Mouse (Mus musculus) ES-E14 (cell line): Measurements from ENCODE around the gene Hrc. TPM values are rescaled to one million over a fixed set of nuclear protein-coding genes. Genes with fewer than 3 reads are reported as not detected.
"Not testable (repeated sequence)": the region's sequence is repeated elsewhere in the genome, so short reads cannot be mapped to it uniquely, and the experiment has no call there.

Source experiments
- DNase-seq: peaks from one replicate; pipeline ENCODE4 v3.0.0-alpha.2; 2013; ENCODE audit warnings: low read depth, low spot score
- H3K27ac ChIP-seq: 2 replicates; pipeline ENCODE4 v1.5.1; 2012; ENCODE audit warnings: low read depth, mild to moderate bottlenecking, low read length, moderate library complexity, mixed read lengths; ENCODE audit not compliant: poor library complexity, insufficient read depth, severe bottlenecking
- H3K36me3 ChIP-seq: 2 replicates; pipeline ENCODE4 v1.6.1; 2012; ENCODE audit warnings: mild to moderate bottlenecking, low read length, moderate library complexity, mixed read lengths; ENCODE audit not compliant: control insufficient read depth, poor library complexity, insufficient read depth, severe bottlenecking
- H3K4me1 ChIP-seq, 2 experiments: fragments of 150-350 bp in 1 of 2; sonication (generic) in 1 of 2; 2 replicates each; pipeline ENCODE4 v1.6.1; 2012; ENCODE audit warnings: low read length in 2 of 2, mild to moderate bottlenecking in 1 of 2, mixed read lengths in 1 of 2; ENCODE audit not compliant: control insufficient read depth in 2 of 2, insufficient read depth in 2 of 2, poor library complexity in 1 of 2
- H3K4me3 ChIP-seq, 2 experiments: fragments of 150-350 bp in 1 of 2; sonication (generic) in 1 of 2; 2 replicates each; pipeline ENCODE4 v1.5.1; 2012; ENCODE audit warnings: low read length in 2 of 2, low read depth in 1 of 2, mild to moderate bottlenecking in 1 of 2, mixed read lengths in 1 of 2; ENCODE audit not compliant: insufficient read depth in 1 of 2, poor library complexity in 1 of 2, severe bottlenecking in 1 of 2
- H3K9ac ChIP-seq: 2 replicates; pipeline ENCODE4 v1.6.1; 2012; ENCODE audit warnings: low read depth, mild to moderate bottlenecking, low read length, mixed read lengths; ENCODE audit not compliant: poor library complexity, insufficient read depth, severe bottlenecking
- H3K9me3 ChIP-seq: fragments of 150-350 bp; sonication (generic); 2 replicates; pipeline ENCODE4 v1.6.1; 2012; ENCODE audit warnings: low read depth, mild to moderate bottlenecking, low read length; ENCODE audit not compliant: control insufficient read depth, insufficient read depth
- CHD2 ChIP-seq: IDR thresholded peaks from 2 replicates; pipeline ENCODE4 v1.6.1; 2014; ENCODE audit warnings: mild to moderate bottlenecking, low read depth, low read length, inconsistent platforms
- HCFC1 ChIP-seq: IDR thresholded peaks from 2 replicates; pipeline ENCODE4 v1.6.1; 2012; ENCODE audit warnings: low read length, inconsistent platforms, borderline replicate concordance; ENCODE audit not compliant: insufficient read depth
- MAFK ChIP-seq: IDR thresholded peaks from 2 replicates; pipeline ENCODE4 v1.6.1; 2014; ENCODE audit warnings: mild to moderate bottlenecking, low read depth, low read length, inconsistent platforms; ENCODE audit not compliant: insufficient read depth
- ZC3H11A ChIP-seq: IDR thresholded peaks from 2 replicates; pipeline ENCODE4 v1.6.1; 2012; ENCODE audit warnings: low read depth, mild to moderate bottlenecking, inconsistent platforms, low read length, borderline replicate concordance
- ZNF384 ChIP-seq: IDR thresholded peaks from 2 replicates; pipeline ENCODE4 v1.6.1; 2012; ENCODE audit warnings: low read depth, low read length, inconsistent platforms
- in situ Hi-C, 2 experiments: fragments of 600-800 bp; cut with MboI; formaldehyde crosslinking; loops; one replicate each; pipeline ENCODE4 v1.15.1; 2025; ENCODE audit warnings: low sequenced_read_pairs in 2 of 2, inconsistent platforms in 1 of 2; ENCODE audit not compliant: unreplicated experiment in 2 of 2
- total RNA-seq: library from RNA; depleted of rRNA; stranded (reverse); fragments of 300-350 nt; gene quantifications from 2 replicates; pipeline ENCODE4 v1.2.3, GENCODE M21; 2012

Hrc gene
- total RNA-seq, 1 experiment: 0.71 TPM

DNA sequence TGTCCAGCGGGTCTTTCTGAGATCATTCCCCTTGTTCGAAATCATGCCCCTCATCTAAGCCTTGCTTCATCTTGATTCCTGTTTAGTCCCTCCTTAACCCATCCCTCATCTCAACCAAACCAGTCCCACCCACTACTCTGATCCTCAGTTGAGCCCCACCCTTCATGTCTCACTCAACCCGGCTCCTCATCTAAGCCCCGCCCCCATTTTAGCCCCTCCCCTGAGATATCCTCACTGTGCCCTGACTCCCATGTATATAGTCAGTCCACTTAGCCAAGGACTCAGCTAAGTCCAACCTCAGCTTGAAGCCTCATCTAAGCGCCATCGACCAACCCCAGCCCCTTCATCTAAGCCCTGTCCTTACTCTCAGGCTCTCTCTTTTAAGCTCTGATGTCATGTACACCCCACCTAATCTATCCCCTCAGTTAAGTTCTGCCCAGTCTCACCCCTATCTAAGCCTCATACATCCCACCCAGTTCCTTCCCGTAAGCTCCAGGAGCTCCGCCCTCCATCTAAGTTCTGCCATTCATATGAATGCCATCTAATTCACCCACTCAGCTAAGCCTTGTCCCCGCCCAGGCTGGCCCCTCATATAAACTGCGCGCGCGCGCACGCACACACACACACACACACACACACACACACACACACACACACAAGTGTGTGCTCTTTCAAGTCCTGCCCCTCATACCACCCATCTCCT, 20.4 kb downstream of the Hrc start:
- Histone ChIP-seq H3K36me3 (peaks cover 2% of the 10 kb centered on the region; the same call in 1 of the 2 replicates), H3K4me3 (0 out of 4 replicates have a peak overlapping the region, but pooled peaks of 1 of the 2 experiments have one; percentile 24), H3K9ac (no peak overlapping the region), H3K4me1 (peaks cover 3 to 14% of the 10 kb centered on the region in 2 experiments; a peak in 2 of 4 replicates), H3K27ac (no peak overlapping the region), H3K9me3 (no peaks in the 10 kb centered on the region)
- no peak for TF ChIP-seq ZC3H11A
- TF ChIP-seq CHD2: no peak
- TF ChIP-seq MAFK: no peak
- no peak for TF ChIP-seq ZNF384
- no peak for TF ChIP-seq HCFC1
- DNase-seq: no peak
- in situ Hi-C loops: no loop called here

DNA sequence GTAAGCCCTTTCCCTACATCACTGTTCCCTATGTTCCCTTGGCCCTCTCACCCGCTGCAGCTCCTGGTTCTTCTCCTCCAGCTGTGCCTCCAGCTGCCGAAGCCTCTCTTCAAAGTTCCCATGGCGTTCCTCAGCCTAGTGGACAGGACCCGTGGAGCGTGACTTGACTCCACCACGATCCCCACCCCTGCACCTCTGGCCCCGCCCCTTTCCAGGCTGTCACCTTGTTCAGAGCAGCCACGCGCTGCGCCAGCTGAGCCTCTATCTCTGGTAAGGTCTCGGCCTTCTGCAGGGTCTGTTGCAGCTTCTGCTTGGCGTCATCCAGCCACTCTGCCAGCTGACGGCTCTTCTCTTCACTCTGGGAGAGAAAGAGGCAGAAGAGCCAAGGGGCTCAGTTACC, 21.0 kb downstream of the Hrc start:
- in situ Hi-C loops: no loop called here
- Histone ChIP-seq H3K27ac (no peak overlapping the region), H3K4me3 (no peak overlapping the region), H3K9me3 (no peaks in the 10 kb centered on the region), H3K36me3 (peaks cover 2% of the 10 kb centered on the region; the same call in 1 of the 2 replicates), H3K4me1 (peaks cover 3 to 14% of the 10 kb centered on the region in 2 experiments; a peak in 2 of 4 replicates), H3K9ac (no peak overlapping the region)
- DNase-seq: no peak
- no peak for TF ChIP-seq MAFK
- no peak for TF ChIP-seq CHD2
- no peak for TF ChIP-seq HCFC1
- no peak for TF ChIP-seq ZNF384
- TF ChIP-seq ZC3H11A: no peak

DNA sequence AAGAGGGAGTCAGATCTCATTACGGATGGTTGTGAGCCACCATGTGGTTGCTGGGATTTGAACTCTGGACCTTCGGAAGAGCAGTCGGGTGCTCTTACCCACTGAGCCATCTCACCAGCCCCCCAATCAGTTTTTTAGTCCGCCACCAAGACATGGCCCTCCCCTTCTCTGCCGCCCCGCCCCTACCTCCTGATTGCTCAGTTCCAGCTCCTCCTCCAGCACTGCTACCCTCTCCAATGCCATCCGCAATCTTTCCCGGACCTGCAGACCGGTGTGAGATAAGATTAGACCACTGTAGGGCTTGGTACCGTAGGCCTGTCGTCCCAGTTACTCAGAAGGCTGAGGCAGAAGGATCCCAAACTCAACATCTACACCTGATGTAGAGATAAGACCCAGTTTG, 24.0 kb downstream of the Hrc start:
- H3K9ac ChIP-seq, in situ Hi-C loops, H3K27ac ChIP-seq, DNase-seq, H3K9me3 ChIP-seq, H3K36me3 ChIP-seq: not testable (repeated sequence)
- peak overlapping the region in 1 of 2 experiments; percentile 51; a peak in 2 of 4 replicates for H3K4me3 ChIP-seq
- H3K4me1 ChIP-seq: peaks cover 3 to 18% of the 10 kb centered on the region in 2 experiments; a peak in 3 of 4 replicates

DNA sequence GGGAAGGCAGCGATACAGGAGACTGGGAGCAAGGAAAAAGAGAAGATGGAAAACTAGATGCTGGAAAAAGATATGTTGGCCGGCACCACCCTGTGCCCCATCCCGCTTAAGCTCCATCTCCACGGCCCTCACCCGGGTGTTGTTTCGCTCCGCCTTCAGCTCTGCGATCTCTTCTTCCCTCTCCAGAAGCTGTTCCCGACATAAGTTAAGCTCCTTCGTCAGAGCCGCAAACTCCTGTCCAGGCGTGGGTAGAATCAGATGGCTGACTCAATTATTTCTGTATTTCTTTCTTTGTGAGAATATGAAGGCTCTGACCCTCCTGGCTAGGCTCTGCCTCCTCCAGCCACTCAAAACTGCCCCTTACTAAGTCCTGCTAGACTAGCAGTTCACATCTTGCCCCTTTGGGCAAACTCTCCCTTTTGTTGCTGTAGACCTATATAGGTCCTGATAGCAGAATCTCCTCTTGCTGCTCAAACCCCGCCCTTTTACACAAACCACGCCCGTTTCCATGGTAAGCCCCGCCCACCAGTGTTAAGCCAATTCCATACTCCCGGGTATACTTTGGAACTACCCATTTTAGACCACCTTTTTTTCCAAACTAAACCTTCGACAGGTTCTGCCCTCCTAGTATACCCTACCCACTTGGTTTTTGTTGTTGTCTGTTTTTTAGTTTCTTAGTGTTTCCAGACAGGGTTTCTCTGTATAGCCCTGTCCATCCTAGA, 25.5 kb downstream of the Hrc start:
- Histone ChIP-seq H3K36me3 (no peaks in the 10 kb centered on the region; the same call in 1 of the 2 replicates), H3K9ac (no peak overlapping the region), H3K4me1 (peaks cover 3 to 9% of the 10 kb centered on the region in 2 experiments; a peak in 3 of 4 replicates), H3K4me3 (peak overlapping the region in 1 of 2 experiments; percentile 51; a peak in 3 of 4 replicates), H3K9me3 (no peaks in the 10 kb centered on the region), H3K27ac (no peak overlapping the region)
- DNase-seq: no peak
- TF ChIP-seq MAFK: no peak
- no peak for TF ChIP-seq HCFC1
- TF ChIP-seq ZNF384: no peak
- no peak for TF ChIP-seq CHD2
- TF ChIP-seq ZC3H11A: no peak
- in situ Hi-C loops: no loop called here
